Mouse (Mus musculus) left cerebral cortex, postnatal 14 days (tissue): ENCODE measurements around the gene Scd4. TPM values are rescaled to one million over a fixed set of nuclear protein-coding genes. Genes with fewer than 3 reads are reported as not detected.
"Not testable (repeated sequence)": the region's sequence is repeated elsewhere in the genome, so short reads cannot be mapped to it uniquely, and the experiment has no call there.

Experiments
- DNase-seq, 2 experiments: peaks; one replicate each; pipeline ENCODE4 v3.0.0; 2021 to 2022; ENCODE audit warnings: low spot score in 2 of 2, mixed read lengths in 1 of 2
- intact Hi-C: fragments of 180-260 bp; cut with DNase I; formaldehyde crosslinking; loops from one replicate; pipeline ENCODE4 v1.15.1; 2025
- total RNA-seq, 2 experiments: library from RNA; stranded (reverse); gene quantifications; 2 replicates each; pipeline ENCODE4 v1.2.3; 2021

The Scd4 gene
- total RNA-seq, 2 experiments from 2014 or later, result 1.9 to 2.1 TPM

GRCm38 (mm10) chr19:44311306-44312006 is 21.4 kb upstream of the Scd4 start:
- intact Hi-C loops, result loop anchor here (5.0 kb wide), 1 partner anchor 106 kb away; no protein-coding TSS in a partner anchor
- no peak for DNase-seq

- DNase-seq, result no peak
- intact Hi-C loops, result loop anchor here (5.0 kb wide), 1 partner anchor 105 kb away; no protein-coding TSS in a partner anchor
These were observed 20.9 kb upstream of the Scd4 start for GRCm38 (mm10) chr19:44312007-44312360.

GRCm38 (mm10) chr19:44313066-44313465 is 19.8 kb upstream of the Scd4 start:
- intact Hi-C loops, result loop anchor here (5.0 kb wide), 1 partner anchor 104 kb away; no protein-coding TSS in a partner anchor
- no peak for DNase-seq

- intact Hi-C loops, result loop anchor here (5.0 kb wide), 1 partner anchor 103 kb away; no protein-coding TSS in a partner anchor
- DNase-seq, result peak; percentile 78 to 83
These were observed 18.5 kb upstream of the Scd4 start for GRCm38 (mm10) chr19:44314327-44314759.

- intact Hi-C loops, result loop anchor here (5.0 kb wide), 1 partner anchor 102 kb away; no protein-coding TSS in a partner anchor
- no peak for DNase-seq
These were observed 17.9 kb upstream of the Scd4 start for GRCm38 (mm10) chr19:44314871-44315414.

GRCm38 (mm10) chr19:44316752-44317315 is 16.1 kb upstream of the Scd4 start:
- DNase-seq, result no peak
- intact Hi-C loops, result no loop called here

GRCm38 (mm10) chr19:44317391-44317790 is 15.5 kb upstream of the Scd4 start:
- intact Hi-C loops, result no loop called here
- DNase-seq, result no peak

- no peak for DNase-seq
- intact Hi-C loops, result no loop called here
These were observed 14.3 kb upstream of the Scd4 start for GRCm38 (mm10) chr19:44318545-44318944.

GRCm38 (mm10) chr19:44320316-44320715 is 12.6 kb upstream of the Scd4 start:
- intact Hi-C loops, result no loop called here
- no peak for DNase-seq

GRCm38 (mm10) chr19:44321201-44321600 is 11.7 kb upstream of the Scd4 start:
- no peak for DNase-seq

GRCm38 (mm10) chr19:44321631-44322030 is 11.3 kb upstream of the Scd4 start:
- no peak for DNase-seq
- intact Hi-C loops, result no loop called here

More at GRCm38 (mm10) chr19:44321201-44321600, 11.7 kb upstream of the Scd4 start:
- intact Hi-C loops, result no loop called here

- no peak for DNase-seq
- intact Hi-C loops, result no loop called here
These were observed 3.3 kb upstream of the Scd4 start for GRCm38 (mm10) chr19:44329566-44329965.

- DNase-seq, intact Hi-C loops: not testable (repeated sequence)
These were observed 1.8 kb upstream of the Scd4 start for GRCm38 (mm10) chr19:44331128-44331527.

GRCm38 (mm10) chr19:44331911-44332310 is 981 bp upstream of the Scd4 start:
- intact Hi-C loops, result no loop called here
- DNase-seq, result no peak

- intact Hi-C loops, result no loop called here
- peak; percentile 52 to 61 for DNase-seq
These were observed 566 bp upstream of the Scd4 start for GRCm38 (mm10) chr19:44332326-44332725.

- DNase-seq, result no peak
- intact Hi-C loops, result no loop called here
These were observed 1.1 kb downstream of the Scd4 start for GRCm38 (mm10) chr19:44333991-44334390.

- DNase-seq, result peak; percentile 27 to 31
- intact Hi-C loops, result no loop called here
These were observed 3.2 kb downstream of the Scd4 start for GRCm38 (mm10) chr19:44335876-44336662.

GRCm38 (mm10) chr19:44349689-44350088 is 16.8 kb downstream of the Scd4 start:
- DNase-seq, result no peak
- intact Hi-C loops, result no loop called here

- intact Hi-C loops, result no loop called here
- no peak for DNase-seq
These were observed 18.9 kb downstream of the Scd4 start for GRCm38 (mm10) chr19:44351756-44352155.

- no peak for DNase-seq
- intact Hi-C loops, result no loop called here
These were observed 25.8 kb downstream of the Scd4 start for GRCm38 (mm10) chr19:44358700-44359099.
